Mouse (Mus musculus): ENCODE results near the gene Prkca. TPM values are rescaled to one million over a fixed set of nuclear protein-coding genes. Genes with fewer than 3 reads are reported as not detected.
A peak's percentile ranks its signal among the peaks of the same experiment; 100 is the strongest.

Gene Prkca
- polyA plus RNA-seq, 1 experiment from 2014 or later: 6.5 TPM

- Histone ChIP-seq H3K4me2 (ENCODE audit: low read length) (no peak overlapping the region), H3K27ac (ENCODE audit: low read length) (no peak overlapping the region), H3K4me3 (ENCODE audit: low read depth, low read length) (no peak overlapping the region), H3K9me3 (replicated peaks; ENCODE audit: control insufficient read depth, low read length, poor library complexity, severe bottlenecking) (no peaks in the 10 kb centered on the region), H3K4me1 (ENCODE audit: control insufficient read depth, insufficient read depth, low read length) (peaks cover 14% of the 10 kb centered on the region; the same call in 1 of the 2 replicates), H3K36me3 (ENCODE audit: control insufficient read depth, insufficient read depth, low read length) (no peaks in the 10 kb centered on the region), H3K9ac (ENCODE audit: low read depth, low read length) (no peak overlapping the region), H3K27me3 (ENCODE audit: control insufficient read depth, insufficient read depth, low read depth, low read length) (no peaks in the 10 kb centered on the region)
- ATAC-seq: no peak
- WGBS: 85% methylated on average over 3 of the region's 3 CpGs
These were observed 76.7 kb downstream of the Prkca start for GRCm38 (mm10) chr11:108267066-108267465.

- 79% methylated on average over 1 of the region's 1 CpGs for WGBS
- H3K9ac ChIP-seq (ENCODE audit: low read depth, low read length): no peak overlapping the region
- H3K4me2 ChIP-seq (ENCODE audit: low read length): no peak overlapping the region
- H3K36me3 ChIP-seq (ENCODE audit: control insufficient read depth, insufficient read depth, low read length): no peaks in the 10 kb centered on the region
- no peak overlapping the region for H3K4me3 ChIP-seq (ENCODE audit: low read depth, low read length)
- ATAC-seq: no peak
- H3K9me3 ChIP-seq (replicated peaks; ENCODE audit: control insufficient read depth, low read length, poor library complexity, severe bottlenecking): no peaks in the 10 kb centered on the region
- H3K4me1 ChIP-seq (ENCODE audit: control insufficient read depth, insufficient read depth, low read length): peaks cover 19% of the 10 kb centered on the region
- H3K27me3 ChIP-seq (ENCODE audit: control insufficient read depth, insufficient read depth, low read depth, low read length): no peaks in the 10 kb centered on the region
- H3K27ac ChIP-seq (ENCODE audit: low read length): no peak overlapping the region
These were observed 79.9 kb downstream of the Prkca start for GRCm38 (mm10) chr11:108263868-108264267.

- no peak overlapping the region for H3K4me2 ChIP-seq (ENCODE audit: low read length)
- no peaks in the 10 kb centered on the region for H3K27me3 ChIP-seq (ENCODE audit: control insufficient read depth, insufficient read depth, low read depth, low read length)
- H3K36me3 ChIP-seq (ENCODE audit: control insufficient read depth, insufficient read depth, low read length): no peaks in the 10 kb centered on the region
- no peak overlapping the region for H3K4me3 ChIP-seq (ENCODE audit: low read depth, low read length)
- no peaks in the 10 kb centered on the region for H3K9me3 ChIP-seq (replicated peaks; ENCODE audit: control insufficient read depth, low read length, poor library complexity, severe bottlenecking)
- H3K27ac ChIP-seq (ENCODE audit: low read length): no peak overlapping the region
- 73% methylated on average over 3 of the region's 3 CpGs for WGBS
- no peak for ATAC-seq
- H3K4me1 ChIP-seq (ENCODE audit: control insufficient read depth, insufficient read depth, low read length): peaks cover 23% of the 10 kb centered on the region
- no peak overlapping the region for H3K9ac ChIP-seq (ENCODE audit: low read depth, low read length)
These were observed 80.3 kb downstream of the Prkca start for GRCm38 (mm10) chr11:108263406-108263805.

- Histone ChIP-seq H3K27me3 (ENCODE audit: control insufficient read depth, insufficient read depth, low read depth, low read length) (no peaks in the 10 kb centered on the region), H3K36me3 (ENCODE audit: control insufficient read depth, insufficient read depth, low read length) (no peaks in the 10 kb centered on the region), H3K4me2 (ENCODE audit: low read length) (no peak overlapping the region), H3K9me3 (replicated peaks; ENCODE audit: control insufficient read depth, low read length, poor library complexity, severe bottlenecking) (no peaks in the 10 kb centered on the region), H3K4me1 (ENCODE audit: control insufficient read depth, insufficient read depth, low read length) (peaks cover 20% of the 10 kb centered on the region), H3K27ac (ENCODE audit: low read length) (no peak overlapping the region), H3K9ac (ENCODE audit: low read depth, low read length) (no peak overlapping the region), H3K4me3 (ENCODE audit: low read depth, low read length) (no peak overlapping the region)
- 44% methylated on average over 7 of the region's 7 CpGs for WGBS
- ATAC-seq: no peak
These were observed 82.0 kb downstream of the Prkca start for GRCm38 (mm10) chr11:108261751-108262160.

- Histone ChIP-seq H3K27me3 (ENCODE audit: control insufficient read depth, insufficient read depth, low read depth, low read length) (no peaks in the 10 kb centered on the region), H3K4me3 (ENCODE audit: low read depth, low read length) (no peak overlapping the region), H3K27ac (ENCODE audit: low read length) (no peak overlapping the region), H3K9me3 (replicated peaks; ENCODE audit: control insufficient read depth, low read length, poor library complexity, severe bottlenecking) (no peaks in the 10 kb centered on the region), H3K36me3 (ENCODE audit: control insufficient read depth, insufficient read depth, low read length) (no peaks in the 10 kb centered on the region), H3K4me1 (ENCODE audit: control insufficient read depth, insufficient read depth, low read length) (peaks cover 20% of the 10 kb centered on the region), H3K9ac (ENCODE audit: low read depth, low read length) (no peak overlapping the region), H3K4me2 (ENCODE audit: low read length) (no peak overlapping the region)
- WGBS: 55% methylated on average over 6 of the region's 6 CpGs
- no peak for ATAC-seq
These were observed 82.8 kb downstream of the Prkca start for GRCm38 (mm10) chr11:108260775-108261517.

- Histone ChIP-seq H3K4me3 (ENCODE audit: low read depth, low read length) (no peak overlapping the region), H3K27ac (ENCODE audit: low read length) (no peak overlapping the region), H3K4me1 (ENCODE audit: control insufficient read depth, insufficient read depth, low read length) (peaks cover 20% of the 10 kb centered on the region), H3K9ac (ENCODE audit: low read depth, low read length) (no peak overlapping the region), H3K36me3 (ENCODE audit: control insufficient read depth, insufficient read depth, low read length) (no peaks in the 10 kb centered on the region), H3K27me3 (ENCODE audit: control insufficient read depth, insufficient read depth, low read depth, low read length) (no peaks in the 10 kb centered on the region), H3K4me2 (ENCODE audit: low read length) (no peak overlapping the region), H3K9me3 (replicated peaks; ENCODE audit: control insufficient read depth, low read length, poor library complexity, severe bottlenecking) (no peaks in the 10 kb centered on the region)
- WGBS: 75% methylated on average over 4 of the region's 4 CpGs
- ATAC-seq: no peak
These were observed 84.3 kb downstream of the Prkca start for GRCm38 (mm10) chr11:108259391-108259790.

- no peak overlapping the region for H3K4me3 ChIP-seq (ENCODE audit: low read depth, low read length)
- H3K36me3 ChIP-seq (ENCODE audit: control insufficient read depth, insufficient read depth, low read length): no peaks in the 10 kb centered on the region
- H3K27ac ChIP-seq (ENCODE audit: low read length): 0 out of 2 replicates have a peak overlapping the region, but pooled peaks have one; percentile 24
- H3K9me3 ChIP-seq (replicated peaks; ENCODE audit: control insufficient read depth, low read length, poor library complexity, severe bottlenecking): no peaks in the 10 kb centered on the region
- no peaks in the 10 kb centered on the region for H3K27me3 ChIP-seq (ENCODE audit: control insufficient read depth, insufficient read depth, low read depth, low read length)
- H3K9ac ChIP-seq (ENCODE audit: low read depth, low read length): no peak overlapping the region
- peaks cover 20% of the 10 kb centered on the region for H3K4me1 ChIP-seq (ENCODE audit: control insufficient read depth, insufficient read depth, low read length)
- ATAC-seq: no peak
- H3K4me2 ChIP-seq (ENCODE audit: low read length): no peak overlapping the region
- WGBS: 59% methylated on average over 5 of the region's 5 CpGs
These were observed 84.9 kb downstream of the Prkca start for GRCm38 (mm10) chr11:108258811-108259266.

GRCm38 (mm10) chr11:108257921-108258320 is 85.8 kb downstream of the Prkca start:
- Histone ChIP-seq H3K27ac (ENCODE audit: low read length) (no peak overlapping the region), H3K27me3 (ENCODE audit: control insufficient read depth, insufficient read depth, low read depth, low read length) (no peaks in the 10 kb centered on the region), H3K36me3 (ENCODE audit: control insufficient read depth, insufficient read depth, low read length) (no peaks in the 10 kb centered on the region), H3K4me3 (ENCODE audit: low read depth, low read length) (no peak overlapping the region), H3K4me2 (ENCODE audit: low read length) (no peak overlapping the region), H3K4me1 (ENCODE audit: control insufficient read depth, insufficient read depth, low read length) (peaks cover 20% of the 10 kb centered on the region), H3K9ac (ENCODE audit: low read depth, low read length) (no peak overlapping the region), H3K9me3 (replicated peaks; ENCODE audit: control insufficient read depth, low read length, poor library complexity, severe bottlenecking) (no peaks in the 10 kb centered on the region)
- 78% methylated on average over 8 of the region's 8 CpGs for WGBS
- ATAC-seq: no peak

GRCm38 (mm10) chr11:108254681-108255080 is 89.0 kb downstream of the Prkca start:
- no peaks in the 10 kb centered on the region for H3K36me3 ChIP-seq (ENCODE audit: control insufficient read depth, insufficient read depth, low read length)
- no peak overlapping the region for H3K4me3 ChIP-seq (ENCODE audit: low read depth, low read length)
- no peaks in the 10 kb centered on the region for H3K9me3 ChIP-seq (replicated peaks; ENCODE audit: control insufficient read depth, low read length, poor library complexity, severe bottlenecking)
- peaks cover 12% of the 10 kb centered on the region for H3K4me1 ChIP-seq (ENCODE audit: control insufficient read depth, insufficient read depth, low read length)
- no peak for ATAC-seq
- no peak overlapping the region for H3K4me2 ChIP-seq (ENCODE audit: low read length)
- H3K9ac ChIP-seq (ENCODE audit: low read depth, low read length): no peak overlapping the region
- no peak overlapping the region for H3K27ac ChIP-seq (ENCODE audit: low read length)
- WGBS: 85% methylated on average over 5 of the region's 5 CpGs
- no peaks in the 10 kb centered on the region for H3K27me3 ChIP-seq (ENCODE audit: control insufficient read depth, insufficient read depth, low read depth, low read length)

Measured in midbrain, embryonic 16.5 days (tissue).